Mouse (Mus musculus) mouse embryonic stem cell (cell line): ENCODE data around the gene Zmym3.

ENCODE experiments used
- in situ Hi-C, 2 experiments: fragments of 300-500 bp; cut with MboI; formaldehyde crosslinking; loops; 1 replicate in 1 of 2; 3 replicates in 1 of 2; pipeline ENCODE4 v1.14.3; 2019 to 2020; ENCODE audit warnings: low sequenced_read_pairs in 2 of 2, low pct_unique_long_range_greater_than_20kb in 1 of 2, mixed read lengths in 1 of 2; ENCODE audit not compliant: unreplicated experiment in 1 of 2

Zmym3 gene

GRCm38 (mm10) chrX:101420700-101421095 lies at the start of gene Zmym3:
Gene Zmym3, minus strand, starts transcription at chrX:101420849.
- in situ Hi-C loops: no loop called here

GRCm38 (mm10) chrX:101451591-101451990 lies 30.9 kb upstream of the Zmym3 start:
- in situ Hi-C loops: no loop called here

GRCm38 (mm10) chrX:101451147-101451546 lies 30.5 kb upstream of the Zmym3 start:
- in situ Hi-C loops: no loop called here

- in situ Hi-C loops: loop anchor here in 1 of 2 experiments (25.0 kb wide), 1 partner anchor 213 kb away; no protein-coding TSS in a partner anchor
These were observed 28.3 kb upstream of the Zmym3 start, which contains the start of gene Itgb1bp2 for GRCm38 (mm10) chrX:101448886-101449475. Gene Itgb1bp2, plus strand, starts transcription at chrX:101449088.

- in situ Hi-C loops: loop anchor here in 1 of 2 experiments (25.0 kb wide), 1 partner anchor 232 kb away; no protein-coding TSS in a partner anchor
These were observed 9.3 kb upstream of the Zmym3 start for GRCm38 (mm10) chrX:101429976-101430375.

GRCm38 (mm10) chrX:101429142-101429949 lies 8.7 kb upstream of the Zmym3 start, which contains the start of gene Nono:
Gene Nono, plus strand, starts transcription at chrX:101429318.
- in situ Hi-C loops: loop anchor here in 1 of 2 experiments (25.0 kb wide), 1 partner anchor 233 kb away; no protein-coding TSS in a partner anchor

GRCm38 (mm10) chrX:101428785-101429141 lies 8.1 kb upstream of the Zmym3 start:
- in situ Hi-C loops: loop anchor here in 1 of 2 experiments (25.0 kb wide), 1 partner anchor 234 kb away; no protein-coding TSS in a partner anchor

- in situ Hi-C loops: loop anchor here in 1 of 2 experiments (25.0 kb wide), 1 partner anchor 235 kb away; no protein-coding TSS in a partner anchor
These were observed 7.1 kb upstream of the Zmym3 start for GRCm38 (mm10) chrX:101427774-101428173.

- in situ Hi-C loops: no loop called here
These were observed 2.8 kb upstream of the Zmym3 start for GRCm38 (mm10) chrX:101423462-101423861.

- in situ Hi-C loops: no loop called here
These were observed 637 bp downstream of the Zmym3 start for GRCm38 (mm10) chrX:101419725-101420699.

GRCm38 (mm10) chrX:101418946-101419724 lies 1.5 kb downstream of the Zmym3 start:
- in situ Hi-C loops: no loop called here

GRCm38 (mm10) chrX:101396459-101396858 lies 24.2 kb downstream of the Zmym3 start:
- in situ Hi-C loops: no loop called here

- in situ Hi-C loops: no loop called here
These were observed 26.3 kb downstream of the Zmym3 start for GRCm38 (mm10) chrX:101394341-101394740.

- in situ Hi-C loops: no loop called here
These were observed 31.6 kb downstream of the Zmym3 start for GRCm38 (mm10) chrX:101388866-101389537.

- in situ Hi-C loops: no loop called here
These were observed 34.4 kb downstream of the Zmym3 start for GRCm38 (mm10) chrX:101386222-101386621.

- in situ Hi-C loops: no loop called here
These were observed 36.1 kb downstream of the Zmym3 start for GRCm38 (mm10) chrX:101384439-101385137.

- in situ Hi-C loops: no loop called here
These were observed 37.2 kb downstream of the Zmym3 start for GRCm38 (mm10) chrX:101383455-101383854.
